Mouse (Mus musculus) CH12.LX (cell line): ENCODE results near the gene Rps6ka2.

ENCODE experiments used
- CTCF ChIP-seq, 2 experiments: IDR thresholded peaks in 1 of 2; conservative IDR thresholded peaks in 1 of 2; 2 replicates each; pipeline ENCODE4 v1.5.1; 2011 to 2012; ENCODE audit warnings: low read depth in 2 of 2, low read length in 2 of 2, improper control_type of control experiment in 1 of 2, inconsistent platforms in 1 of 2, mild to moderate bottlenecking in 1 of 2, moderate library complexity in 1 of 2
- ELF1 ChIP-seq: IDR thresholded peaks from 2 replicates; pipeline ENCODE4 v1.6.1; 2014; ENCODE audit warnings: low read depth, mild to moderate bottlenecking, inconsistent platforms, low read length, improper control_type of control experiment
- EP300 ChIP-seq: IDR thresholded peaks from 2 replicates; pipeline ENCODE4 v1.6.1; 2011; ENCODE audit warnings: low read length, improper control_type of control experiment
- MAX ChIP-seq: IDR thresholded peaks from 2 replicates; pipeline ENCODE4 v1.6.1; 2011; ENCODE audit warnings: low read length, improper control_type of control experiment
- NELFE ChIP-seq: IDR thresholded peaks from 2 replicates; pipeline ENCODE4 v1.6.1; 2011; ENCODE audit warnings: low read depth, low read length, improper control_type of control experiment
- POLR2AphosphoS2 ChIP-seq: IDR thresholded peaks from 2 replicates; pipeline ENCODE4 v1.6.1; 2011; ENCODE audit warnings: low read depth, low read length, improper control_type of control experiment
- SMC3 ChIP-seq: IDR thresholded peaks from 2 replicates; pipeline ENCODE4 v1.6.1; 2011; ENCODE audit warnings: low read depth, low read length, improper control_type of control experiment

- no peak for TF ChIP-seq EP300
- TF ChIP-seq CTCF (conservative IDR thresholded peaks at IDR 0.05 in 1 of 2, IDR thresholded peaks at IDR 0.05 in 1 of 2; ENCODE audit: low read depth in 2 of 2, low read length in 2 of 2) = no peak
- TF ChIP-seq POLR2AphosphoS2 = no peak
- TF ChIP-seq MAX = no peak
- no peak for TF ChIP-seq SMC3
- TF ChIP-seq ELF1 = no peak
- TF ChIP-seq NELFE = no peak
These were observed 42.0 kb downstream of the Rps6ka2 start for GRCm38 (mm10) chr17:7211893-7212292.
